Mouse (Mus musculus) brain, adult 2 months (tissue): Measurements from ENCODE around the gene Ckmt2.

Experiments used
- DNase-seq: peaks from one replicate; pipeline ENCODE4 v3.0.0; 2011; ENCODE audit warnings: low read depth, low spot score

Ckmt2 gene

DNA sequence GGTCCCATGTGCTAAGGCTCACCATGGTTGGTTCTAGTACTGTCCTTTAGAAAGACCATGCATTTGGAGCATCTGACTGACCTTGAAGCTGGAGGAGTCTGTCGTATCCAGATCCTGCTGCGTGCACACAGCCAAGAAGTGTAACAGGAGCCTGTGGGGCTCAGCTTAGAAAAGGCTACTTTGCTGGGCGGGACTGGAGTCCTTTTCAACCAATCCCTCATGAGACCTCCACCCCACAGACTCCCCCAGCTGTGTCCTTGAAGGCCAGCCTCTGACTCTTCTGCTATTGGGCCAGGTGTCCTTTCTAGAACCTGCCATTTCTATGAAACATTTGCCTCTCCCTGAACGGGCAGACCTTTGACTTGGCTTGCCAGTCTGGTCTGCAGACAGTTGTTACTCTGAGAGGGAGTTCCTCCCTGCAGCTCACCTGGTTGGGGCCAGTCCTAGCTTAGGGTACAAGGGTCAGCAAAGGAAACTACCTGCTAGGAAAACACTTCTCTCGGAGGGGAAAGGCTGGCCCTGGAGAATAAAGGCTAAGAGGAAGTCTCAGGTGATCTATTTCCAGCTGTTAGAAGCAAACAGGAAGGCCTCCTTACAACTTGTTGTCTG lies at the start of gene Ckmt2:
TSS of gene Ckmt2 (minus strand) at position 145 of the 609 bp plus-strand sequence.
- DNase-seq, result no peak

DNA sequence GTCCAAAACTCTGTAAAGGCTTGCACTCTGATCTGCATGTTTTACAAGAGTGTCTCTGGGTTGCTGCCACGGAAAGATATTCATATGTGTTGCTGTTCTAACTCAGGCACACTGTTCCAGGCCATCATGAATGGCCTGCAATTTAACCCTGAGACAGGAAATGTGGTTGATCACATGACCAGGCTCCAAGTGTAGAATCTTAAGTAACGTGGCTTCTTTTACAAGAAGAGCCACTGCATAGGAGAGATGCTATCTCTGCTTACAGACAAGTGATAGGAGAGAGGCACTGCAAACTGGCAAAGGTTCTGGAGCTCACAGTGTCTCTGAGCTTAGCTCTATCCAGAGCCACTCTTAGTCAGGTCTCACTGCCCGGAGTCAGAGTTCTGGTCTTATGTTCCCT lies 44.3 kb upstream of the Ckmt2 start:
- no peak for DNase-seq

DNA sequence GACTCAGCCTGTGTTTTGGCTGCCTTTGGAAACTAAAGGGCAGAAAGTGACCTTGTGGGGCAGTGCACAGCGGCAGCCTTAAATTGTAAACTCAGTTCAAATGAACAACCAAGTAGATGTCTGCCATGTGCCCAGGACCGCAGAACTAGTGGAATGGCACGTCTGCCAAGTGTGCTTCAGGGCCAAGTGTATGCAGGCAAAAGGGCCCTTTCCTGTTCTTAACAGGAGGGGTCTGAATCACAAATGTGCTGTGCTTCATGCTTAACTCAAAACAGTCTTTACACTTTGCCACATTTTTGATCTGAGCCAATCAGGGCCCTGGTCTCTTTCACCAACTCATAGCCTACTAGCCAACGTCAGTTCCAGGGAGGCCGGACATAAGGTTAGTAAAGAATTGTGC lies 42.1 kb upstream of the Ckmt2 start:
- no peak for DNase-seq

DNA sequence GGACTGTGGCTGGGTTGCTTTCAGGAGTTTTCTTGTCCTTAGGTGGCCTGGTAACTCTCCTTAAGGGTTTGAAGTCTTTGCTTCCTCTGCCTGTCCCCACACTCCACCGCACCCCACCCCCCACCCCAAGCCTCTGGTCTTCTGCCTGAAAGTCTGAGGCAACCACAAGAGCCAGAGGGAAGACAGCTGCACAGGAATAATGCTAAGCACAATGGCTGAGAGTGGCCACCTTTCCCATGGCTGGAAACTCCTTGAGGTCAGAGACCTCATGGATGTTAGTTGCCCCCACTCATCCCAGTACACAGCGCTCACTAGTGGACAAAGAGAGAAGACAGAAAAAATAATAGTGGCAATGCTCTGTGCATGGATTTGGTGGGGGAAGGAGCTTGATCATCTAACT lies 41.1 kb upstream of the Ckmt2 start:
- no peak for DNase-seq

DNA sequence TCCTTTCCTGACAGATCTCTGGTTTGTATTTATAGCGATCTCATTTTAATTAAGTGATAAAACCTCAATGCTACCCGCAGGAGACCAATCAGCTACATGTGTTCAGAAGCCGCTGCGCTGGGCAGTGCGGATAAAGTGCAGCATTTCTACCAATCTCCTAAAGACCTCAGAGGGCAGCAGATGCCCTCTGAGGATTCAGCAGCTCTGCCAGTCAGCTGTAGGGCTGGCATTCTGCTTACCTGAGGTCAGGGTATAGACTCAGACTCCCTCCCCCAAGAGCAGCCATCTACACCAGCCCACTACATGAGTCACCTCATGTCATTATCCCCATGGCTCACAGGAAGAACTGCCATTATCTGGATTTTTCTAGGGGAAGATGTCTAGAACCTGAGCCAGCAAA lies 39.6 kb upstream of the Ckmt2 start:
- DNase-seq, result peak; percentile 36

DNA sequence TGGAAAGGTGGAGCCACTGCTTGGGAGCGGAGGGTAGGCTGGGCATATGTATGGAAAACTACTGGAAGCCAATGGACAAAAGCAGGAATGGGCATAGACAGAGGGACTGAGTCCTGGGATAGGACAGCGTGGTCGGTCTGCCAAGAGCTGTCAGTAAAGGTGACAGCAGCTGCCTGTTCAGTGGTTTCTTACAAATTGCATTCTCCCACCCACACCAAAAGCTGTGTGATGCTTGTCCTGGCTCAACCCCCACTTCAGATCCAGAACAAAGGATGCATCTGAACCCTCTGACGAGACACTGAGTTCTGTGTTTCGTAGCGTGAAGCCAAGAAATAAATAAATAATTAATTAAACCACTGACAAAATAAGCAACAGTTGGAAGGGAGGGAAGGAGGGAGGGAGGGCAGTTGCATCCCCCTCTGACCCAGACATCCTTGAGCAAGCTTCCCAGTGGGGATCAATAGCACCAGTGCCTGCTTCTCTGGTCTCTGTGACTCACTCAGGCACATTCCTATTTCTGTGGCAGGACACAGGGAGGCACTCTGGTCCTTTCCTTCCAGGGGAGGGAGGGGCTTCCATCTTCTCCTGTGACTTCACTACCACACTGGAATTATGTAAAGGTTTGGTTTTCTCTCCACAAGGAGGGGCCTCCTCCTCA lies 39.0 kb upstream of the Ckmt2 start:
- DNase-seq, result peak; percentile 86

DNA sequence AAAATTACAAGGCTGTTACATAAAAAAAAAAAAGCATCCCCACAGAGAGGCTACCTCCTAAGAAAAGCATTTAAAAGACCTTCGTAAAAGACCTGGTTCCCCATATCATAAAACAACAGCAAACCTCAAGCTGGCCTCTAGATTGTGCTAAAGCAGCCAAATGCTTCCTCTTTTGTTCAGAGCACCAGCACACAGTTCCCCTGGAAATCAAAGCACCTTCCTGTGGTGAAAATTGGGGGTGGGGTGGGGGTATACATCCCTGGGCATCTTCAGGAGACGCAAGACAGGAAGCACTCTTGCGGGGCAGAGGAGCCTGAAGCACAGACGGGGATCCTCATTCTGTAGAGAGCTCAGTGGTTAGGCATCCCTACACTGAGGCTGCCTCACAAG lies 38.5 kb upstream of the Ckmt2 start:
- DNase-seq, result no peak

DNA sequence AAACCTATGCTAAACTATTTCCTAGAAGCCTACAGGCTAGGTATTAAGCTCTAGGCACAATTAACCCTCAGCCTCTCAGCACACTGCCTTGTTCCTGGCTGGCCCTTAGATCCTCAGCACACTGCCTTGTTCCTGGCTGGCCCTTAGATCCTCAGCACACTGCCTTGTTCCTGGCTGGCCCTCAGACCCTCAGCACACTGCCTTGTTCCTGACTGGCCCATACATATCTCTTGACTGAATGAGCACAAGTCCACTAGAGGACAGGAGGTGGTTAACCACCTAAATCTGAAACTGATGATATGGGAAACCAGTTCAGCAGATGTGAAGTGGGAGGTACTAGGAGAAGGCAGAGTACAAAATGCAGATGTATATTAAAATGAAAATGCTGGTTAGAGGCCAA lies 35.0 kb upstream of the Ckmt2 start:
- no peak for DNase-seq

DNA sequence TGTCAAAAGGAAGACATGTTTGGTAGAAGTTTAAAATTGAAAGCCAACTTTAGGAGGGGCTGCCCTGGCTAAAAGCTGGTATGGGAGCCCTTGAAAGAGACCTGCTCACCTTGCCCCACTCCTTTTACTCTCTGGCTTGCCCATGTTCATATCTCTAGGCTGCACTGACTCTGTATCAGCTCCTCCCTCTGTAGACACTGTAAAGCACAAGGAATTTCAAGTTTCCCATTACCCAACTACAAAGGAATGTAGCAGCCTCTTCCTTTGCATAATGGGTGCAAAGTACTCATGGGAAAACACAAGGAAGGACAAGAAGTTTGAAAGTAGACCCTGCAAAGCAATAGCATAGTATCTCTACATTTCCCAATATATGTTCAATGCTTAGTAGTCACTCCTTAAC lies 34.5 kb upstream of the Ckmt2 start:
- DNase-seq, result no peak

DNA sequence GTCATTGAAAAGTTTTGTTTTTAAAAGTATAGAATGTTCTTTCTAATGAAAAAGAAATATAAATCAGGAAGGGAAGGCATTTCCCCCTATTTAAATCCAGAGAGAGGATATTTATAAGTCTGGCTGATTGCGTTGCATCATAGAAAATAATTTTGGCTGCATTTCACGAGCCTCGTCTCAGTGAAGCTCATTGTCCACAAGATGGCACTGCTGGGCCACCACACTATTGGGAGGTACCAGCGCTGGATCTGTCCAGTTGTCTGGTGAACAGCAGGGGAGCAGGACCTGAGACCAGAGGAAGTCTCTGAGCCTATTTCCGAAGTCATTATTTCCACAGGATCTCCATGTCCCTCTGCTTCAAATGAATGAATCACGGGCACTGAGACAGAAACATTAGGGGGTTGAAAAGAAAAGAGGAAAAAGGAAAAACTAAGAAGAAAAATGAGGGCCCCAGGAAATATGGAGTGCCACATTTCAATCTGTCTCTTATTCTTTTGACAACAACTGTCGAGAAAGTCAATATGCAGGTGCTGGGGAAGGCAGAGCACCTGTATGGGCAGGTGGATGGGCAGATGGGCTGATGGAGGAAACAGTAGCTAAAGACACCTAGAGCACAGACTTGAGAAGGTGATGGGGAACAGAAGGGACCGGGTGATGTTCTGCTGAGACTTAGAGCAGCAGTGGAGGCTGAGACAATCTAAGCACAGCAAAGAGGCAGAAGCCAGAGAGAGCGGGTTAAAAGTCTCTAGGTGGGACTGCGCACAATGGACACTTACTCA lies 31.7 kb upstream of the Ckmt2 start:
- peak; percentile 92 for DNase-seq

DNA sequence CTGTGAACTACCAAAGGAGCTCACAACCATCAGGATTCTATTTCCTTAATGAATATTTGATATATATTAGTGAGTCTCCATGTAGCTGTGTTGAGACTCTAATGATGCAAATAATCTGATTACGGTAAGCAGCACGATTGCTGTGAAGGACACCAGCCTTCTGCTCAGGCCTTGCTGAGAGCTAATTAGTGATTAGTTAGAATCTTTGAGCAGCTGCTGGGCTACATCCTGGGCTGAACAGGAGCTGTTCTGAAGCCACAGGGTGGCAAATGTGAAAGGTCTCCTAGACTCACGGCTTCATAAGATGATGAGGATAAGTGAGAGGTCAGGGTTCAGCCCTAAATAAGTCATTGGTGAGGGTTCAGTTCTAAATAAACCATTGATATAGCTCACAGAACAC lies 29.7 kb upstream of the Ckmt2 start:
- DNase-seq, result no peak

DNA sequence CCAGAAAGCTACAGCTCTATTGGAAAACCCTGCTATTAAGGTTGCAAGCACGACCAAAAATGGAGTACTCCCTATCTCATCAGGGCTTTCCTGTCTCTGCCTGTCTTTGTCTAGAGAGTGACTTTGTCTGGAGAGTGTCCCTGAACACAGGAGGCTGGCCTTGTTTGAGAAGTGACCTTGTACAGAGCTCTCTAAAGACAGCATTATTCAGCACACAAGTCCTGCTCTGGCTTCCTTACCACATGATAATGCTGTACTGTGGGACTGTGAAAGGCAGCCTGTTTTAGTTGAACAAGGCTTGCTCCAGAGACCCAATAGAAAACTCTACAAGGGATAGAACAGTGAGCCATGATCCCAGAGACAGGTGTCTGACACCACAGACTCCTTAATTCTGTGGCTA lies 19.8 kb upstream of the Ckmt2 start:
- peak; percentile 17 for DNase-seq

DNA sequence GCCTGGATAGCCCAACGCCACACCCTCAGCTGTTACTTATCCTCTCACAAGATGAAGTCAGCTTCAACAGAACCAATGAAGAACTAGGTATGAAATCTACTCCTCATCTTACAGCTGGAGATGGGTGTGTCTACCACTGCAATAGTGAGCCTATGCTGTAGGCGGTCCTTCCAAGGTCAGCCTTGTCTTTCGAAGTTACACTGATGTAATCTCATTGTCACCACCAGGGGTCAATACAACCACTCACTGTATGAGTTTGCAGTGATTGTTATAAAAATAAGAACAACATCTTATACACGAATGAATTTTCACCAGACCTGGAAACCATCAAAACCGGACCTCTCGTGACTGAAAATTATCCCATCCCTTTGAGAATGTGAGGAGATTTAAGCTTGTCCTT lies 16.4 kb upstream of the Ckmt2 start:
- DNase-seq, result peak; percentile 57

DNA sequence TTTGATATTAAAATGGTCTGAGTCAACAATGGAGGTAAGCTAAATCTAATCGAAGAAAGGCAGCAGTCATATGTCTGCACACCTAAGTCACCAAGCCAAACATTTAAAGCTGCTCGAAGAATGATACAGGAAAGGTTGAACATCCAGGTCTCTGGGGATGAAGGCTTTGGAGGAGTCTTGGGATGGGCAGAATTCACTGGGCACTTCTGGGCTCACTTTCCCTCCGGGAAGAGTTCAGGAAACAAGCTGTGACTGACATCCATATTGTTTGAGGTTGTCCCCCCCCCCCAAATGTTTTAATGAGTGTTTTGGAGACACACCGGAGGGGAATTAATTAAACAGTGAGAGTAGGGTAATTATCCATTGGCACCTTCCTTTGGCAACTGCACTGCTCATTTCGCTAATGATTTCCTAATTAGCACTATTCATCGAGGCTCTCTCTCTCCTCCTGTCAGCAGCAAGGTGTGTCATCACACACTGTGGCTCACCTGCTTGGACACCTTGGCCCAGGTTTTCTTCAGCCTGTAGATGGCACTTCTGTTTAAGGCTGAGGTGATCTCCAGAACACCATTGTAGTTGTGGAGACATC lies 13.4 kb upstream of the Ckmt2 start:
- DNase-seq, result no peak

DNA sequence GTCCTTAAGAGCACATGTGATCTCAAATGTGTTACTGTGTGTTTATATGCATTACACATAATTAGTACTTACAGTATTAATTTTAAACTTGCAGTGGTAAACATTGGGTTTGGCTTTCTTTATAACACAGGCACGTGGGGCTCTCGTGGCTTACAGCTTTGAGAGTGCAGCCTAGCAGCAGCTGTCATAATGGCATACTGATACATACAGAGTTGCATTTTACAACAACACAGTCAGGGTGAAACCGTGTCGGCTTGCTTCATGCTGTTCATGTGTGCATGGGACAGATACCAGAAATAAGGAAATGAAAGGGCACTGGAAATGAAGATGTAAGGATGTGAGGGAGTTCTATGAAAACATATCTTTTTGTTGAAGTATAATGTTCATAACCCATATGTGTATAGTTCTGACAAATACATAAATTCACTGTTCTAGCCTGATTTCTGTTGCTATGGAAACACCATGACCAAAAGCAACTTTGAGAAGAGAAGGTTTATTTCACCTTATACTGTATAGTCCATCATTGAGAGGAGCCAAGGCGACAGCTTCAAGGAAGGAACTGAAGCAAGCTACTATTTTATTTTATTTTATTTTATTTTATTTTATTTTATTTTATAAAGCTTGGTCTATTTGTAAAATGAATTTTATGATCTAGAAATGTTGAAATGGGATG lies 8.2 kb upstream of the Ckmt2 start:
- no peak for DNase-seq

DNA sequence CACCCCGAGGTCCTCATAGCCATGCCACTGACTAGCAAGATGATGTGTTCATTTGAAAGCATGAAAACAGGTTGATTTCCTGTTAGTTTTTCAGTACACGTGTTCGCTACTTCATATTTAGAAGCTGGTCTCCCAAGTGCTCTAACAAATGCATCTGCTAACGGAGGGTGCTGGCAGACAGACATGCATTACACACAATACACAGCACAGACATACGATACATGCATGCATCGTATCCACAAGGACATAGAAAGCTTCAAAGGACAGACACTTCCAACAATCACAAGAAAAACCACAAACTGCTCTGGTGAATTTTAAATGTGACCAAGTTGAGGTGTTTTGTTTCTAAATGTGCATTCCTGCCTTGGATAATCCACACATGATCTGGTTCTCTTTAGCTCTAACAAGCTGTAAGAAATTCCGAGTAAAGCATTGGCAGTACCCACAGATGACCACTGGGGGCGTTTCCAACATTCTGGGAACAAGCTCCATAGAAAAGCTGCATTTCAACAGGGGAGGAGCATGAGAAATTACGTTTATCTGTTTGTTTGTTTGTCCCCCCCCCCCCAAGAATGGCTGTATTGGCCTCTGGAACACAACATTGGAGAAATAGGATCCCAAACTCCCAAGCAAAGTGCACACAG lies 5.3 kb upstream of the Ckmt2 start:
- peak; percentile 73 for DNase-seq

DNA sequence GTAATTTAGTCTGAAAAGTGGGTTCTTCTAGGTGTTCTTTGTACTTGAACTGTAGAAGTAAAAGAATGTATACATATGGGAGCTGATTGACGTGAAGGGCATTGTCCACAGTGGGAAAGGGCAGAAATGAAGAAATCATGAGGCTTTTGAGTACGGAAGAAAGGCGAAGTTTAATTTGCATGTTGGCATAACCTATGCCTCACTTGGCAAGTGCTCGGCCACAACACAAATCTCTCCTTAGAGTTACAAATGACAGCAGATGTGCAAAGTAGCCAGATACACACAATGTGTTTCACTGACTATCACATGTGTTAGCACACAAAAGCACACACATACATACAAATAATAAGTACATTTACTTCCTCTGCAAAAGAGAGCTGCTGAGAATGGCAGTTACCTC lies 3.6 kb upstream of the Ckmt2 start:
- DNase-seq, result no peak

DNA sequence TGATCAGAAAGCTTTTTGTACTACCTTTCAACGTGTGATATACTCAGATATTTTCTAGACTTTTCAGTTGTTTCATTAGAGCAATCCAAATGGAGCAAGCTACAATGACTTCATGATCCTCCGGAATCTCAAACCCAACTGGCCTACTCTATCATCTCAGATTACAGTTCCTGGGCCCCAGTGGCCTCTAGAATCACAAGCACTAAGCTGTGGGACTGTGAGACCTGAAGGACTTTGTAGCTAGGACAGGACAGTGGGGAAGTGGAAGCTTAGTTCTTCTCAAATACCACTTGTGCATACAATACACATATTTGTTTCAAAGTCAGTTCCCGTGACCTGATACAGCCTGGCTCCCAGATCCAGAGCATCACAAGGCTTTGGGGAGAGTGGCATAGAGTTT lies 1.3 kb upstream of the Ckmt2 start:
- no peak for DNase-seq

DNA sequence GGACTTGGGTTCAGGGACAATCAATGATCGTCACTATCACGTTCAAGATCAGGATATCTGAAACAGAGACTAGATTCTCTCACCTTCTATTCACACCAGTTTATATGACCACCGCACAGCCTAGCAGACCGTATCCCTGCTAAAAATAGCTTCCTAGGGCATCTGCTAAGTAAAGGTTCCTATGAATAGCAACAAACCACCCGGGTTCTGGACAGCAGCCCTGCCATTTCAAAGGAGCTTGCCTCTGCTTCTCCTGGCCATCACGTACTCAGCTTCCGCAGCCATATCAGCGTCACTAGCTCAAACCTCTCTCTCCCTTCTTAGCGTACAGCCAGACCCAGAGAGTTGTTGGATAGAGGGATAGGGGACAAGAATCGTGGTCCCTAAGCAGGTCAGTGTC lies 665 bp upstream of the Ckmt2 start:
- DNase-seq, result no peak

DNA sequence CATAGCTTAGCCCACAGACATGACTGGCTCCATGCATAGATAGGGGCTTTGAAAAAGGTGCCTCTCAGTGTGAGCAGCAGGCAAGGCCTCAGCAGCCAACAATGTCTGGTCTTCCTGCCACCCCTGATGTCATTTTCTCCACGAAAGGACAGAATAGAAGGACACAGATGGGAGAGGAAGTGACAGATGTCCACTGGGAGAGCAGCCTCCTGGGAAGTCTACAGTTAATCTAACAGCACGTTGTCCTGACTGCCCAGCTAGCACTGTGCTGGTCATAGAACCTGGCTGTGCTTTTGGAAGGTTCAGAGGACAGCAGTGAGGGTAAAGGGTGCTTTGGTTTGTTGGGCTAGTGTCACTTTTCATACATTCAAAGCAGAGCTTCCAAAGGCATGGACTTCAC lies 1.1 kb downstream of the Ckmt2 start:
- DNase-seq, result no peak

DNA sequence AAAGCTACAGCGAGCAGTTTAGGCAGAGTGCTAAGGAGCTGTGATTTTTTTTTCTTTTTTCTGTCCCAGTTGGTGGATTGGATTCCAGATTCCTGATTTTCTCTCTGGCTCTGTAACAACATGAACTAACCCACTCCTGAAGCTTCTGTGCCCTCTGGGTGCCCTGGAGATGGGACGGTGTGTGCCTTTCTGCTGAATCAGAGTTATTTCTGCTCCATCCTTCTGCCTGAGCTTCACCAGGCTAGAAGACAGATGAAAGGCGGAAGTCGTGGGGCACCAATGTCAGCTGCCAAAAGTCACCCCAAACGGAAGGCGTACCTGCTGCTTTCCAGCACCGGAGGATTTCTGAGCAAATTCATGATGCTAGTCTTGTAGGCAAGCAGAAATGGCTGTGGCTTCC lies 2.1 kb downstream of the Ckmt2 start:
- peak; percentile 75 for DNase-seq
